Mouse (Mus musculus): Measurements from ENCODE around the gene Syap1. TPM values are rescaled to one million over a fixed set of nuclear protein-coding genes. Genes with fewer than 3 reads are reported as not detected.

Syap1 gene
- polyA plus RNA-seq, 1 experiment, result 8.9 TPM

DNA sequence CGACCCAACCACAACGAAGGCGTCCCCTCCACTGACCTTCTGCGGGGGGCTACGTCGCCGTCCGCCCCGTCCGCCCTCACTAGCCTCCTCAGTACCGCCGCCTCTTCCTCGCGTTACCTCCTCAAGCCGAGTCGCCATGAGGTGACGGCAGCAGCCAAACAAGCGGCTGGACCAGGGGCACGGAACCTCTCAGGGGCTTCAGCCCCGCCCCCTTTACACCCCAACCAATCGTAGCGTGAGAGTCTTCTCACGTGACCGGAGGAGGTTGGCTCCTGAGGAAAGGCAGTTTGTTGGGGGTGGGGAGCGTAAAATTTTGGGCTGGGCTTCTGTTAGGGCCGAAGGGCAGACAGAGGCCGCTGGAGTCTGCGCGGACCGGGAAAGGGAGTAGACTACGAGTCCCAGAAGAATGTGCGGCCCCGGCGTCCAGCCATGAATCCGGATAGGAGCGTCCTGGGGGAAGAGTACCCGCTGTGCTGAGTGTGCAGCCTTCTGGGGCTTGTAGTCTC is 59.0 kb downstream of the Syap1 start, which contains the start of gene Txlng:
TSS of gene Txlng (minus strand) at position 252 of the 506 bp plus-strand sequence.
- Histone ChIP-seq H3K27ac (ENCODE audit: control insufficient read depth, insufficient read depth, low read depth, low read length) (peak within 1 kb of the TSS; percentile 96), H3K27me3 (ENCODE audit: control insufficient read depth, insufficient read depth, low read length) (no peaks in the 10 kb centered on the region), H3K36me3 (ENCODE audit: control insufficient read depth, insufficient read depth, low read length) (no peaks in the 10 kb centered on the region), H3K4me3 (ENCODE audit: control insufficient read depth, low read depth, low read length) (peak within 1 kb of the TSS; percentile 94), H3K4me1 (ENCODE audit: control insufficient read depth, insufficient read depth, low read length) (no peaks in the 10 kb centered on the region)
- TF ChIP-seq POLR2A (IDR thresholded peaks at IDR 0.05; ENCODE audit: control insufficient read depth, low read depth, low read length) (peak; percentile 84; the same call in 1 of the 2 replicates), CTCF (IDR thresholded peaks at IDR 0.05; ENCODE audit: control insufficient read depth, insufficient read depth, insufficient replicate concordance, low read depth, low read length) (no peak)

DNA sequence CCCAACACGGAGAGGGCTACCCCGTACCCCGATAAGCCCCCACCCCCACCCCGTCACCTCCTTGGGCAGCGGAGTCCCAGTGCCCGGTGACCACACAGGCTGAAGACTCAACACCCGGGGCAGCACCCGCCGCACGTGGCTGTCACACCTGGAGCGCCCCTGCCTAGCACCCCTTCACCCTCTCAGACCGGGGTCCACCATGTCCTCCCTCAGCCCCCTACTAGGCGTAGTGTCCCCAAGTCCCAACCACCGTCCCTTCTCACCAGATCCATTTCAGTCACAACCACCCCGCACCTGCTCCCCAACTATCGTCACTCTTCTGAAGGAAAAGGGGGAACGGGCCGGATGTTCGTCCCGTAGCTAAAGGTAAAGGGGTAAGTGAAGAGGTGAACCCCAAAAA is 59.5 kb downstream of the Syap1 start:
- Histone ChIP-seq H3K4me1 (ENCODE audit: control insufficient read depth, insufficient read depth, low read length) (no peaks in the 10 kb centered on the region), H3K36me3 (ENCODE audit: control insufficient read depth, insufficient read depth, low read length) (no peaks in the 10 kb centered on the region), H3K27ac (ENCODE audit: control insufficient read depth, insufficient read depth, low read depth, low read length) (peak overlapping the region; percentile 96), H3K4me3 (ENCODE audit: control insufficient read depth, low read depth, low read length) (peak overlapping the region; percentile 94), H3K27me3 (ENCODE audit: control insufficient read depth, insufficient read depth, low read length) (no peaks in the 10 kb centered on the region)
- TF ChIP-seq POLR2A (IDR thresholded peaks at IDR 0.05; ENCODE audit: control insufficient read depth, low read depth, low read length), result no peak
- no peak for TF ChIP-seq CTCF (IDR thresholded peaks at IDR 0.05; ENCODE audit: control insufficient read depth, insufficient read depth, insufficient replicate concordance, low read depth, low read length)

DNA sequence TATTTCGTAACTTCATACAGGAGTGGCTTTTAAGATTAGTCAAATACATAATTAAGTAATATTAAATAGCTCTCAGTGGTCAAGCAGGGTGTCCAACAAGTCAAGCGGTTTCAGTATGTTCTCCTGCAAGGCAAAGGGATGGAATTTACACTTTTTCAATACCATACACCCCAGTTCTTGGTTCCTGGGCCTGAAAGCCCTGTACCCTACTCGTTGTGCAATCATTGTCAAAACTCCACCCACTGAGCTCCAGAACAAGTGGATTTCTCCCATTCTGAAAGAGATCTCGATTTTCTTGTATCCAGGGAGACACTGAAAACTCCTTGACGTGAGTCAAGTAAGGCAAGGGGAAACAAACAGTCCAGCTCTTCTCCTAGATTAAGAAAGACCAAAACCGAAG is 60.2 kb downstream of the Syap1 start:
- Histone ChIP-seq H3K36me3 (ENCODE audit: control insufficient read depth, insufficient read depth, low read length) (no peaks in the 10 kb centered on the region), H3K4me3 (ENCODE audit: control insufficient read depth, low read depth, low read length) (peak overlapping the region; percentile 94; the same call in 1 of the 2 replicates), H3K4me1 (ENCODE audit: control insufficient read depth, insufficient read depth, low read length) (no peaks in the 10 kb centered on the region), H3K27me3 (ENCODE audit: control insufficient read depth, insufficient read depth, low read length) (no peaks in the 10 kb centered on the region), H3K27ac (ENCODE audit: control insufficient read depth, insufficient read depth, low read depth, low read length) (peak overlapping the region; percentile 49; the same call in 1 of the 2 replicates)
- TF ChIP-seq POLR2A (IDR thresholded peaks at IDR 0.05; ENCODE audit: control insufficient read depth, low read depth, low read length) (no peak), CTCF (IDR thresholded peaks at IDR 0.05; ENCODE audit: control insufficient read depth, insufficient read depth, insufficient replicate concordance, low read depth, low read length) (no peak)

Other genes starting within 250 kb of the Syap1 start
- gene Reps2, start 244.8 kb downstream of the Syap1 start, polyA plus RNA-seq (2012; rRNA removed), result 0.81 and 1.1 TPM in 2 replicates
- gene Rbbp7, start 128.0 kb downstream of the Syap1 start, polyA plus RNA-seq (2012; rRNA removed), result 39.4 and 51.9 TPM in 2 replicates
- 1.3 and 1.7 TPM in 2 replicates for gene Txlng, start 59.0 kb downstream of the Syap1 start, polyA plus RNA-seq (2012; rRNA removed)
- gene Ctps2, start 12.8 kb upstream of the Syap1 start, polyA plus RNA-seq (2012; rRNA removed), result 6.2 and 6.7 TPM in 2 replicates
- gene S100g, start 76.2 kb upstream of the Syap1 start, polyA plus RNA-seq (2012; rRNA removed), result not detected in 2 replicates